Mouse (Mus musculus) urinary bladder, adult 18-20 months (tissue): ENCODE results near the gene Prcp.
"Not testable (repeated sequence)": the region's sequence is repeated elsewhere in the genome, so short reads cannot be mapped to it uniquely, and the experiment has no call there.

Source experiments
- DNase-seq, 2 experiments: peaks; one replicate each; pipeline ENCODE4 v3.0.0; 2022; ENCODE audit warnings: low spot score in 2 of 2, mixed read lengths in 2 of 2

Gene Prcp

DNA sequence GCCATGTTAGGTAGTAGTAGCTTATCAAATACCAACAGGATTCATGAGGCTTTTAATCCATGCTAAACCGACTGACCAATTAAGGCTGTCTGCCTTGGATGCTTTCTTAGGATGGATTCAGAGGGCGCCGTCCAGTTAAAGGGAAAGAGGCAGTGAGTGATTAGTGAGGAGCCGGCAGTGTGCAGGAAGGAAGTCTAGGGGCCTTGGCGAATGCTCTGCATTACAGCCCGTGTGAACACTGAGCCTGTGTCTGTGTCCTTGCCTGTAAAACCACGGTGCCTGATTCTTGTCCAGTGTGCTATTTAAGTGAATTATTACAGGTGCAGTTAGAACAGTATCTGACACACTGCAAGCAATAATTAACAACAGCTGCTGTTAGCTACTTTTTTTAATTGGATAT lies 104.5 kb downstream of the Prcp start:
- not testable (repeated sequence) for DNase-seq

DNA sequence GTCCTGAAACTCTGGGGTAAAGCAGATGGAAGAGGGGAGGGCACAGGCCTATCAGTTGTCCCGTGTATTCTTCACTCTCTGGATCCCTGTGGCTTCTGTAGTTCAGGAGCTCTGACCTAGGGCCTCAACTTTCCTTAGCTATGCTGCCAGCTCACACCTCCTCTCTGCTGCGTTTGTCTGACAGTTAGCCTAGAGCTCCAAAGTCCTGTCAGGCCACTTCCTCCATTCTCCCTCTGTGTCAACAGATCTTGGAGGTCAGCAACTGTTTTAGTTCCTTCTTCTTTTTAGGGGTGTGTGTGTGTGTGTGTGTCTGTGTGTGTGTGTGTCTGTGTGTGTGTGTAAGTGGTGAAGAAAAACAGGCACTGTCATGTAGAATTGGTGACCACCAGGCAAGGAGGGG lies 106.5 kb downstream of the Prcp start:
- DNase-seq = no peak

DNA sequence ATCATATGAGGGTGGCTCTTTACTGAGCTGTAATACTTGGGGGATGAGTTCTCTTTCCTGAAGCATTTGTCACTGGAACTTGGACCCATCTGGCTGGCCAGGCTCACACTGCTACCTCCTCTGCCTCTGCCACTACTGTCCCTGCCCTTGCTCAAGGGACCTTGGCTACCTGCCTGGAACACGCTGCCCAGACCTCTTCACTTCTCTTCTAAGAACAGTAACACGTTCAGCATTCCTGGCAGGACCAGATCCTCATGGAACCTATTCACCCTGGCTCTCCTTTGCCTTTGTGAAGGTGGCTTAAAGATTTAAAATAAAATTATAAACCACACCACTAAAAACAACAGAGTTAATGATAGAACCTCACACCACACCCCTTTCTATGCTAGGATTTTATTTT lies 107.6 kb downstream of the Prcp start:
- no peak for DNase-seq
